Mouse (Mus musculus) forebrain, embryonic 15.5 days (tissue): ENCODE measurements around the gene Cdh22. TPM values are rescaled to one million over a fixed set of nuclear protein-coding genes. Genes with fewer than 3 reads are reported as not detected.

Source experiments
- ATAC-seq: fragments of 200-750 bp; cut with Nextera tagmentation; replicated peaks from 2 replicates; pipeline ENCODE4 v1.8.0; 2017; ENCODE audit warnings: mild to moderate bottlenecking, moderate TSS enrichment, moderate library complexity
- H3K27ac ChIP-seq: fragments of 300-500 bp; sonication (generic); replicated peaks from 2 replicates; pipeline ENCODE4 v1.5.1; 2015; ENCODE audit warnings: mild to moderate bottlenecking, inconsistent platforms
- H3K27me3 ChIP-seq: fragments of 300-500 bp; sonication (generic); 2 replicates; pipeline ENCODE4 v1.6.1; 2015; ENCODE audit warnings: inconsistent platforms
- H3K36me3 ChIP-seq: fragments of 300-500 bp; sonication (generic); 2 replicates; pipeline ENCODE4 v1.6.1; 2015; ENCODE audit warnings: mild to moderate bottlenecking, inconsistent platforms
- H3K4me1 ChIP-seq: fragments of 300-500 bp; sonication (generic); 2 replicates; pipeline ENCODE4 v1.6.1; 2015; ENCODE audit warnings: inconsistent platforms
- H3K4me2 ChIP-seq: fragments of 300-500 bp; sonication (generic); replicated peaks from 2 replicates; pipeline ENCODE4 v1.6.1; 2015; ENCODE audit warnings: mild to moderate bottlenecking, inconsistent platforms
- H3K4me3 ChIP-seq: fragments of 300-500 bp; sonication (generic); 2 replicates; pipeline ENCODE4 v1.5.1; 2015; ENCODE audit warnings: mild to moderate bottlenecking, inconsistent platforms
- H3K9ac ChIP-seq: fragments of 300-500 bp; sonication (generic); replicated peaks from 2 replicates; pipeline ENCODE4 v1.6.1; 2015; ENCODE audit warnings: mild to moderate bottlenecking, inconsistent platforms
- H3K9me3 ChIP-seq: fragments of 300-500 bp; sonication (generic); 2 replicates; pipeline ENCODE4 v1.6.1; 2016; ENCODE audit warnings: inconsistent platforms
- WGBS: fragments of 180-500 bp; shearing (Covaris S2); methylation state at CpG from one replicate; pipeline ENCODE4 v1.1.7; 2015; ENCODE audit warnings: mixed read lengths; 5-methylcytosine and 5-hydroxymethylcytosine counted together
- polyA plus RNA-seq: library from polyadenylated mRNA; unstranded; fragments of >200 nt; fragmentation: Nextera tagmentation; extraction: Ambion mirVana; gene quantifications from 2 replicates; pipeline ENCODE4 v1.2.1, GENCODE M21; 2015

Cdh22 gene
- polyA plus RNA-seq, 1 experiment from 2014 or later: 6.1 TPM

GRCm38 (mm10) chr2:165131428-165131827 lies 103.2 kb downstream of the Cdh22 start:
- H3K36me3 ChIP-seq: no peaks in the 10 kb centered on the region
- H3K9me3 ChIP-seq: no peaks in the 10 kb centered on the region
- H3K27me3 ChIP-seq: no peaks in the 10 kb centered on the region
- H3K27ac ChIP-seq: no peak overlapping the region
- H3K4me3 ChIP-seq: no peak overlapping the region
- H3K9ac ChIP-seq: no peak overlapping the region
- peaks cover 38% of the 10 kb centered on the region for H3K4me1 ChIP-seq
- WGBS: 37% methylated on average over 12 of the region's 12 CpGs
- H3K4me2 ChIP-seq: no peak overlapping the region
- ATAC-seq: no peak

- no peaks in the 10 kb centered on the region for H3K9me3 ChIP-seq
- no peak overlapping the region for H3K9ac ChIP-seq
- no peak overlapping the region for H3K27ac ChIP-seq
- H3K4me3 ChIP-seq: no peak overlapping the region
- H3K27me3 ChIP-seq: no peaks in the 10 kb centered on the region
- peaks cover 28% of the 10 kb centered on the region for H3K4me1 ChIP-seq
- ATAC-seq: 0 out of 2 replicates have a peak, but pooled peaks have one; percentile 5
- no peaks in the 10 kb centered on the region for H3K36me3 ChIP-seq
- WGBS: 23% methylated on average over 4 of the region's 4 CpGs
- H3K4me2 ChIP-seq: no peak overlapping the region
Measured at GRCm38 (mm10) chr2:165129189-165129588, 105.5 kb downstream of the Cdh22 start.

- Histone ChIP-seq H3K9me3 (no peaks in the 10 kb centered on the region), H3K4me3 (no peak overlapping the region), H3K36me3 (no peaks in the 10 kb centered on the region), H3K4me1 (peaks cover 19% of the 10 kb centered on the region), H3K27ac (peak overlapping the region; percentile 33), H3K4me2 (no peak overlapping the region), H3K27me3 (no peaks in the 10 kb centered on the region), H3K9ac (no peak overlapping the region)
- 14% methylated on average over 10 of the region's 10 CpGs for WGBS
- no peak for ATAC-seq
Measured at GRCm38 (mm10) chr2:165126896-165127562, 107.6 kb downstream of the Cdh22 start.

GRCm38 (mm10) chr2:165121206-165121840 lies 113.3 kb downstream of the Cdh22 start:
- Histone ChIP-seq H3K36me3 (no peaks in the 10 kb centered on the region), H3K27me3 (no peaks in the 10 kb centered on the region), H3K4me3 (no peak overlapping the region), H3K4me2 (no peak overlapping the region), H3K27ac (0 out of 2 replicates have a peak overlapping the region, but pooled peaks have one; percentile 12), H3K4me1 (peaks cover 21% of the 10 kb centered on the region), H3K9ac (no peak overlapping the region), H3K9me3 (no peaks in the 10 kb centered on the region)
- WGBS: 22% methylated on average over 10 of the region's 10 CpGs
- peak; percentile 30; the same call in 1 of the 2 replicates for ATAC-seq

- H3K4me1 ChIP-seq: peaks cover 21% of the 10 kb centered on the region
- no peaks in the 10 kb centered on the region for H3K36me3 ChIP-seq
- ATAC-seq: peak; percentile 46
- H3K4me3 ChIP-seq: no peak overlapping the region
- 64% methylated on average over 9 of the region's 9 CpGs for WGBS
- no peak overlapping the region for H3K4me2 ChIP-seq
- no peak overlapping the region for H3K9ac ChIP-seq
- H3K9me3 ChIP-seq: no peaks in the 10 kb centered on the region
- no peaks in the 10 kb centered on the region for H3K27me3 ChIP-seq
- 0 out of 2 replicates have a peak overlapping the region, but pooled peaks have one; percentile 12 for H3K27ac ChIP-seq
Measured at GRCm38 (mm10) chr2:165120765-165121164, 113.9 kb downstream of the Cdh22 start.

- no peaks in the 10 kb centered on the region for H3K9me3 ChIP-seq
- no peak for ATAC-seq
- 26% methylated on average over 11 of the region's 11 CpGs for WGBS
Measured at GRCm38 (mm10) chr2:165113733-165114132, 120.9 kb downstream of the Cdh22 start.

GRCm38 (mm10) chr2:165112149-165112548 lies 122.5 kb downstream of the Cdh22 start:
- peak; percentile 62 for ATAC-seq
- peak overlapping the region; percentile 12 for H3K4me3 ChIP-seq
- H3K9me3 ChIP-seq: no peaks in the 10 kb centered on the region
- peak overlapping the region; percentile 28 for H3K4me2 ChIP-seq
- no peak overlapping the region for H3K27ac ChIP-seq
- under 1% methylated on average over 54 of the region's 54 CpGs for WGBS
- peaks cover 6% of the 10 kb centered on the region; the same call in 1 of the 2 replicates for H3K4me1 ChIP-seq
- no peak overlapping the region for H3K9ac ChIP-seq
- peaks cover 36% of the 10 kb centered on the region for H3K27me3 ChIP-seq
- H3K36me3 ChIP-seq: no peaks in the 10 kb centered on the region

More at GRCm38 (mm10) chr2:165113733-165114132, 120.9 kb downstream of the Cdh22 start:
- peaks cover 36% of the 10 kb centered on the region for H3K27me3 ChIP-seq
- no peak overlapping the region for H3K9ac ChIP-seq
- peaks cover 6% of the 10 kb centered on the region; the same call in 1 of the 2 replicates for H3K4me1 ChIP-seq
- H3K27ac ChIP-seq: no peak overlapping the region
- H3K4me2 ChIP-seq: no peak overlapping the region
- no peaks in the 10 kb centered on the region for H3K36me3 ChIP-seq
- no peak overlapping the region for H3K4me3 ChIP-seq

- ATAC-seq: peak; percentile 12; the same call in 1 of the 2 replicates
- Histone ChIP-seq H3K27ac (no peak overlapping the region), H3K36me3 (no peaks in the 10 kb centered on the region), H3K4me2 (no peak overlapping the region), H3K4me1 (peaks cover 12% of the 10 kb centered on the region), H3K4me3 (no peak overlapping the region), H3K9ac (no peak overlapping the region), H3K9me3 (no peaks in the 10 kb centered on the region), H3K27me3 (peaks cover 15% of the 10 kb centered on the region)
- WGBS: 20% methylated on average over 18 of the region's 18 CpGs
Measured at GRCm38 (mm10) chr2:165106585-165106984, 128.1 kb downstream of the Cdh22 start.

- ATAC-seq: peak; percentile 17; the same call in 1 of the 2 replicates
- Histone ChIP-seq H3K36me3 (no peaks in the 10 kb centered on the region), H3K9ac (no peak overlapping the region), H3K4me2 (no peak overlapping the region), H3K4me3 (no peak overlapping the region), H3K27me3 (peaks cover 5% of the 10 kb centered on the region; the same call in 1 of the 2 replicates), H3K9me3 (no peaks in the 10 kb centered on the region), H3K27ac (peak overlapping the region; percentile 40; the same call in 1 of the 2 replicates), H3K4me1 (peaks cover 12% of the 10 kb centered on the region)
- 43% methylated on average over 16 of the region's 16 CpGs for WGBS
Measured at GRCm38 (mm10) chr2:165105513-165106079, 129.1 kb downstream of the Cdh22 start.

GRCm38 (mm10) chr2:165102920-165103319 lies 131.7 kb downstream of the Cdh22 start:
- ATAC-seq: no peak
- no peaks in the 10 kb centered on the region for H3K27me3 ChIP-seq
- 83% methylated on average over 3 of the region's 3 CpGs for WGBS

GRCm38 (mm10) chr2:165100749-165101148 lies 133.9 kb downstream of the Cdh22 start:
- no peaks in the 10 kb centered on the region for H3K36me3 ChIP-seq
- no peak overlapping the region for H3K4me2 ChIP-seq
- H3K4me3 ChIP-seq: no peak overlapping the region
- H3K9ac ChIP-seq: no peak overlapping the region
- no peaks in the 10 kb centered on the region for H3K27me3 ChIP-seq
- H3K27ac ChIP-seq: no peak overlapping the region
- H3K4me1 ChIP-seq: peaks cover 17% of the 10 kb centered on the region
- WGBS: 9% methylated on average over 6 of the region's 6 CpGs
- H3K9me3 ChIP-seq: no peaks in the 10 kb centered on the region
- no peak for ATAC-seq

More at GRCm38 (mm10) chr2:165102920-165103319, 131.7 kb downstream of the Cdh22 start:
- no peak overlapping the region for H3K27ac ChIP-seq
- no peak overlapping the region for H3K9ac ChIP-seq
- H3K4me1 ChIP-seq: peaks cover 12% of the 10 kb centered on the region
- H3K9me3 ChIP-seq: no peaks in the 10 kb centered on the region
- H3K4me2 ChIP-seq: no peak overlapping the region
- no peak overlapping the region for H3K4me3 ChIP-seq
- no peaks in the 10 kb centered on the region for H3K36me3 ChIP-seq

- H3K9me3 ChIP-seq: no peaks in the 10 kb centered on the region
- no peak overlapping the region for H3K4me2 ChIP-seq
- ATAC-seq: no peak
- H3K36me3 ChIP-seq: no peaks in the 10 kb centered on the region
- H3K4me3 ChIP-seq: no peak overlapping the region
- no peak overlapping the region for H3K27ac ChIP-seq
- 85% methylated on average over 3 of the region's 3 CpGs for WGBS
- no peak overlapping the region for H3K9ac ChIP-seq
- H3K4me1 ChIP-seq: peaks cover 18% of the 10 kb centered on the region
- no peaks in the 10 kb centered on the region for H3K27me3 ChIP-seq
Measured at GRCm38 (mm10) chr2:165098861-165099260, 135.8 kb downstream of the Cdh22 start.
